Mouse (Mus musculus): ENCODE results near the gene Fmod. TPM values are rescaled to one million over a fixed set of nuclear protein-coding genes. Genes with fewer than 3 reads are reported as not detected.

The Fmod gene
- total and polyA plus RNA-seq, 3 experiments, result not detected

- no peak overlapping the region for H3K27ac ChIP-seq (ENCODE audit: insufficient read depth, low read depth)
- peaks cover under 1% of the 10 kb centered on the region for H3K9me3 ChIP-seq (replicated peaks; ENCODE audit: low read length)
- H3K4me3 ChIP-seq (replicated peaks in 1 of 3; ENCODE audit: low read depth in 2 of 3, low read length in 2 of 3, poor library complexity in 1 of 3), result no peak overlapping the region
- H3K4me2 ChIP-seq (ENCODE audit: insufficient read depth, low read depth, poor library complexity, severe bottlenecking), result no peak overlapping the region
- dilution Hi-C loops (cut with MboI; ENCODE audit: extremely low pct_ligation_motif_present, extremely low pct_unique_long_range_greater_than_20kb, low sequenced_read_pairs) (no loop called here), in situ Hi-C loops (cut with MboI; ENCODE audit: low pct_ligation_motif_present, low pct_unique_long_range_greater_than_20kb, low sequenced_read_pairs) (no loop called here)
- no peak overlapping the region for H3K9ac ChIP-seq (ENCODE audit: insufficient read depth, low read depth)
- TF ChIP-seq ZMIZ1 (IDR thresholded peaks at IDR 0.05; ENCODE audit: low read depth, low read length) (no peak), MXI1 (IDR thresholded peaks at IDR 0.05; ENCODE audit: low read depth, low read length) (no peak)
- peaks cover 10 to 29% of the 10 kb centered on the region in 2 experiments for H3K4me1 ChIP-seq (ENCODE audit: control insufficient read depth in 1 of 2, insufficient read depth in 2 of 2)
- H3K27me3 ChIP-seq (replicated peaks), result no peaks in the 10 kb centered on the region
- peaks cover 6 to 24% of the 10 kb centered on the region in 2 experiments for H3K36me3 ChIP-seq (replicated peaks in 1 of 2; ENCODE audit: control insufficient read depth in 1 of 2, insufficient read depth in 1 of 2, low read length in 1 of 2)
- H3K79me2 ChIP-seq (replicated peaks; ENCODE audit: control insufficient read depth, extremely low read depth, insufficient read depth, poor library complexity, severe bottlenecking), result no peaks in the 10 kb centered on the region
- DNase-seq (ENCODE audit: extremely low read depth), result no peak
Measured at GRCm38 (mm10) chr1:134071411-134072018, 34.5 kb downstream of the Fmod start.

GRCm38 (mm10) chr1:134073061-134073564, 36.1 kb downstream of the Fmod start:
- DNase-seq (ENCODE audit: extremely low read depth), result no peak
- peaks cover 3 to 28% of the 10 kb centered on the region in 2 experiments for H3K4me1 ChIP-seq (ENCODE audit: control insufficient read depth in 1 of 2, insufficient read depth in 2 of 2)
- in situ Hi-C loops (cut with MboI; ENCODE audit: low pct_ligation_motif_present, low pct_unique_long_range_greater_than_20kb, low sequenced_read_pairs) (no loop called here), dilution Hi-C loops (cut with MboI; ENCODE audit: extremely low pct_ligation_motif_present, extremely low pct_unique_long_range_greater_than_20kb, low sequenced_read_pairs) (no loop called here)
- H3K27ac ChIP-seq (ENCODE audit: insufficient read depth, low read depth), result no peak overlapping the region
- no peak overlapping the region for H3K9ac ChIP-seq (ENCODE audit: insufficient read depth, low read depth)
- H3K27me3 ChIP-seq (replicated peaks), result no peaks in the 10 kb centered on the region
- H3K79me2 ChIP-seq (replicated peaks; ENCODE audit: control insufficient read depth, extremely low read depth, insufficient read depth, poor library complexity, severe bottlenecking), result peaks cover 6% of the 10 kb centered on the region; the same call in 1 of the 2 replicates
- TF ChIP-seq KAT2A (IDR thresholded peaks at IDR 0.05; ENCODE audit: insufficient replicate concordance, low read length), result no peak
- no peak for TF ChIP-seq E2F4 (IDR thresholded peaks at IDR 0.05; ENCODE audit: insufficient replicate concordance, low read depth, low read length)
- no peak for TF ChIP-seq MAZ (IDR thresholded peaks at IDR 0.05; ENCODE audit: low read depth, low read length)
- no peak for TF ChIP-seq PAX5 (IDR thresholded peaks at IDR 0.05; ENCODE audit: low read length)
- no peak for TF ChIP-seq SMC3 (IDR thresholded peaks at IDR 0.05; ENCODE audit: low read depth, low read length)
- TF ChIP-seq POLR2AphosphoS2 (IDR thresholded peaks at IDR 0.05; ENCODE audit: low read depth, low read length), result no peak
- TF ChIP-seq IRF4 (IDR thresholded peaks at IDR 0.05; ENCODE audit: low read depth, low read length), result no peak
- no peak for TF ChIP-seq USF1 (IDR thresholded peaks at IDR 0.05; ENCODE audit: low read depth, low read length)
- TF ChIP-seq ETS1 (conservative IDR thresholded peaks at IDR 0.05; ENCODE audit: low read depth, low read length), result no peak
- TF ChIP-seq MYC (IDR thresholded peaks at IDR 0.05; ENCODE audit: low read depth, low read length), result no peak
- no peak overlapping the region for H3K4me3 ChIP-seq (replicated peaks in 1 of 3; ENCODE audit: low read depth in 2 of 3, low read length in 2 of 3, poor library complexity in 1 of 3)
- H3K9me3 ChIP-seq (replicated peaks; ENCODE audit: low read length), result no peaks in the 10 kb centered on the region
- peaks cover 13 to 33% of the 10 kb centered on the region in 2 experiments for H3K36me3 ChIP-seq (replicated peaks in 1 of 2; ENCODE audit: control insufficient read depth in 1 of 2, insufficient read depth in 1 of 2, low read length in 1 of 2)
- H3K4me2 ChIP-seq (ENCODE audit: insufficient read depth, low read depth, poor library complexity, severe bottlenecking), result no peak overlapping the region

- Histone ChIP-seq H3K9ac (ENCODE audit: insufficient read depth, low read depth) (no peak overlapping the region), H3K4me1 (ENCODE audit: control insufficient read depth in 1 of 2, insufficient read depth in 2 of 2) (peaks cover 3 to 29% of the 10 kb centered on the region in 2 experiments), H3K9me3 (replicated peaks; ENCODE audit: low read length) (no peaks in the 10 kb centered on the region), H3K27ac (ENCODE audit: insufficient read depth, low read depth) (no peak overlapping the region), H3K36me3 (replicated peaks in 1 of 2; ENCODE audit: control insufficient read depth in 1 of 2, insufficient read depth in 1 of 2, low read length in 1 of 2) (peaks cover 13 to 33% of the 10 kb centered on the region in 2 experiments), H3K4me3 (replicated peaks in 1 of 3; ENCODE audit: low read depth in 2 of 3, low read length in 2 of 3, poor library complexity in 1 of 3) (no peak overlapping the region), H3K27me3 (replicated peaks) (no peaks in the 10 kb centered on the region), H3K79me2 (replicated peaks; ENCODE audit: control insufficient read depth, extremely low read depth, insufficient read depth, poor library complexity, severe bottlenecking) (peaks cover 11% of the 10 kb centered on the region; the same call in 1 of the 2 replicates), H3K4me2 (ENCODE audit: insufficient read depth, low read depth, poor library complexity, severe bottlenecking) (no peak overlapping the region)
- dilution Hi-C loops (cut with MboI; ENCODE audit: extremely low pct_ligation_motif_present, extremely low pct_unique_long_range_greater_than_20kb, low sequenced_read_pairs), result no loop called here
- no peak for DNase-seq (ENCODE audit: extremely low read depth)
- in situ Hi-C loops (cut with MboI; ENCODE audit: low pct_ligation_motif_present, low pct_unique_long_range_greater_than_20kb, low sequenced_read_pairs), result no loop called here
- no peak for TF ChIP-seq USF2 (conservative IDR thresholded peaks at IDR 0.05; ENCODE audit: low read depth, low read length)
- TF ChIP-seq ZKSCAN1 (IDR thresholded peaks at IDR 0.05; ENCODE audit: borderline replicate concordance, low read depth, low read length), result no peak
- no peak for TF ChIP-seq NRF1 (IDR thresholded peaks at IDR 0.05; ENCODE audit: low read depth, low read length)
- TF ChIP-seq BHLHE40 (IDR thresholded peaks at IDR 0.05; ENCODE audit: low read depth, low read length), result no peak
- TF ChIP-seq CTCF (conservative IDR thresholded peaks at IDR 0.05 in 1 of 2, IDR thresholded peaks at IDR 0.05 in 1 of 2; ENCODE audit: low read depth in 2 of 2, low read length in 2 of 2), result no peak
- no peak for TF ChIP-seq GABPA (IDR thresholded peaks at IDR 0.05; ENCODE audit: insufficient replicate concordance, low read depth, low read length)
- no peak for TF ChIP-seq SMC3 (IDR thresholded peaks at IDR 0.05; ENCODE audit: low read depth, low read length)
- no peak for TF ChIP-seq ZMIZ1 (IDR thresholded peaks at IDR 0.05; ENCODE audit: low read depth, low read length)
Measured at GRCm38 (mm10) chr1:134073658-134074057, 36.6 kb downstream of the Fmod start.
